Mouse (Mus musculus) stomach, postnatal 0 days (tissue): ENCODE results near the gene Atp6v1e1. TPM values are rescaled to one million over a fixed set of nuclear protein-coding genes. Genes with fewer than 3 reads are reported as not detected.
A peak's percentile ranks its signal among the peaks of the same experiment; 100 is the strongest.
"Not testable (repeated sequence)": the region's sequence is repeated elsewhere in the genome, so short reads cannot be mapped to it uniquely, and the experiment has no call there.

Experiments
- ATAC-seq: fragments of 200-750 bp; cut with Nextera tagmentation; 2 replicates; pipeline ENCODE4 v1.8.0; 2017; ENCODE audit not compliant: low FRiP score, low TSS enrichment
- DNase-seq: peaks from one replicate; pipeline ENCODE4 v3.0.0-alpha.2; 2016; ENCODE audit warnings: low spot score
- H3K27ac ChIP-seq: fragments of 300-500 bp; sonication (generic); replicated peaks from 2 replicates; pipeline ENCODE4 v1.5.1; 2014; ENCODE audit warnings: mild to moderate bottlenecking, control low read depth
- H3K27me3 ChIP-seq: fragments of 300-500 bp; sonication (generic); 2 replicates; pipeline ENCODE4 v1.6.1; 2014; ENCODE audit warnings: low read length; ENCODE audit not compliant: control insufficient read depth, insufficient read depth
- H3K36me3 ChIP-seq: fragments of 300-500 bp; sonication (generic); 2 replicates; pipeline ENCODE4 v1.6.1; 2014; ENCODE audit warnings: low read length, mixed read lengths; ENCODE audit not compliant: control insufficient read depth, insufficient read depth
- H3K4me1 ChIP-seq: fragments of 300-500 bp; sonication (generic); replicated peaks from 2 replicates; pipeline ENCODE4 v1.6.1; 2014; ENCODE audit warnings: antibody characterized with exemption; ENCODE audit not compliant: control insufficient read depth, insufficient read depth
- H3K4me2 ChIP-seq: fragments of 300-500 bp; sonication (generic); replicated peaks from 2 replicates; pipeline ENCODE4 v1.6.1; 2014; ENCODE audit warnings: low read depth, mild to moderate bottlenecking, control low read depth, moderate library complexity
- H3K4me3 ChIP-seq: fragments of 300-500 bp; sonication (generic); 2 replicates; pipeline ENCODE4 v1.5.1; 2014; ENCODE audit warnings: low read depth, low read length, control low read depth
- H3K9ac ChIP-seq: fragments of 300-500 bp; sonication (generic); 2 replicates; pipeline ENCODE4 v1.6.1; 2014; ENCODE audit warnings: mild to moderate bottlenecking, low read length, control low read depth, mixed read lengths
- H3K9me3 ChIP-seq: fragments of 300-500 bp; sonication (generic); 2 replicates; pipeline ENCODE4 v1.6.1; 2016; ENCODE audit warnings: low read length; ENCODE audit not compliant: control insufficient read depth
- CTCF ChIP-seq: IDR thresholded peaks from 2 replicates; pipeline ENCODE4 v1.5.1; 2016; ENCODE audit warnings: antibody characterized with exemption, low read depth, mild to moderate bottlenecking, moderate library complexity
- EP300 ChIP-seq: optimal IDR thresholded peaks from 2 replicates; pipeline ENCODE3; 2016; ENCODE audit warnings: antibody characterized with exemption
- WGBS: fragments of 180-500 bp; shearing (Covaris S2); extraction: QIAGEN DNeasy Blood & Tissue Kit; methylation state at CpG from one replicate; pipeline ENCODE4 v1.1.7; 2014; 5-methylcytosine and 5-hydroxymethylcytosine counted together
- polyA plus RNA-seq: library from polyadenylated mRNA; unstranded; fragments of >200 nt; fragmentation: Nextera tagmentation; extraction: Ambion mirVana; gene quantifications from 2 replicates; pipeline ENCODE4 v1.2.1, GENCODE M21; 2015

Atp6v1e1 gene
- polyA plus RNA-seq, 1 experiment from 2014 or later: 251 TPM

- Histone ChIP-seq H3K27me3 (no peaks in the 10 kb centered on the region), H3K9me3 (no peaks in the 10 kb centered on the region), H3K4me2 (no peak overlapping the region), H3K4me1 (no peaks in the 10 kb centered on the region), H3K9ac (no peak overlapping the region), H3K4me3 (no peak overlapping the region), H3K36me3 (peaks cover 11% of the 10 kb centered on the region), H3K27ac (no peak overlapping the region)
- TF ChIP-seq CTCF: no peak
- ATAC-seq (no peak), DNase-seq (no peak)
- 74% methylated on average over 10 of the region's 10 CpGs for WGBS
These were observed 31.8 kb upstream of the Atp6v1e1 start for GRCm38 (mm10) chr6:120854413-120854812.

- H3K27me3 ChIP-seq, H3K27ac ChIP-seq, H3K4me1 ChIP-seq, H3K9me3 ChIP-seq, H3K4me2 ChIP-seq, ATAC-seq, H3K4me3 ChIP-seq, DNase-seq, H3K9ac ChIP-seq: not testable (repeated sequence)
- H3K36me3 ChIP-seq: peaks cover 10% of the 10 kb centered on the region
These were observed 28.1 kb upstream of the Atp6v1e1 start for GRCm38 (mm10) chr6:120850720-120851119.

GRCm38 (mm10) chr6:120841754-120842153 is 19.2 kb upstream of the Atp6v1e1 start:
- Histone ChIP-seq H3K4me3 (no peak overlapping the region), H3K4me1 (no peaks in the 10 kb centered on the region), H3K4me2 (no peak overlapping the region), H3K9me3 (no peaks in the 10 kb centered on the region), H3K36me3 (no peaks in the 10 kb centered on the region), H3K27ac (no peak overlapping the region), H3K27me3 (no peaks in the 10 kb centered on the region), H3K9ac (no peak overlapping the region)
- TF ChIP-seq EP300: no peak
- TF ChIP-seq CTCF: no peak
- DNase-seq (no peak), ATAC-seq (no peak)
- WGBS: 88% methylated on average over 5 of the region's 5 CpGs

- H3K36me3 ChIP-seq: no peaks in the 10 kb centered on the region
- TF ChIP-seq EP300 (no peak), CTCF (no peak)
- H3K4me2 ChIP-seq: no peak overlapping the region
- H3K27ac ChIP-seq: no peak overlapping the region
- 90% methylated on average over 7 of the region's 7 CpGs for WGBS
- H3K9ac ChIP-seq: no peak overlapping the region
- DNase-seq (no peak), ATAC-seq (no peak)
- H3K27me3 ChIP-seq: no peaks in the 10 kb centered on the region
- no peak overlapping the region for H3K4me3 ChIP-seq
- H3K4me1 ChIP-seq: no peaks in the 10 kb centered on the region
- H3K9me3 ChIP-seq: no peaks in the 10 kb centered on the region
These were observed 17.7 kb upstream of the Atp6v1e1 start for GRCm38 (mm10) chr6:120840258-120840657.

GRCm38 (mm10) chr6:120837152-120837530 is 14.5 kb upstream of the Atp6v1e1 start:
- H3K4me2 ChIP-seq: peak overlapping the region; percentile 69
- peak overlapping the region; percentile 99 for H3K9ac ChIP-seq
- no peaks in the 10 kb centered on the region for H3K27me3 ChIP-seq
- TF ChIP-seq CTCF (no peak), EP300 (no peak)
- H3K36me3 ChIP-seq: no peaks in the 10 kb centered on the region
- peak overlapping the region; percentile 92 for H3K4me3 ChIP-seq
- H3K4me1 ChIP-seq: no peaks in the 10 kb centered on the region
- peak overlapping the region; percentile 97; the same call in 1 of the 2 replicates for H3K27ac ChIP-seq
- 43% methylated on average over 1 of the region's 1 CpGs for WGBS
- ATAC-seq (0 out of 2 replicates have a peak, but pooled peaks have one; percentile 23), DNase-seq (no peak)
- no peaks in the 10 kb centered on the region for H3K9me3 ChIP-seq

DNA sequence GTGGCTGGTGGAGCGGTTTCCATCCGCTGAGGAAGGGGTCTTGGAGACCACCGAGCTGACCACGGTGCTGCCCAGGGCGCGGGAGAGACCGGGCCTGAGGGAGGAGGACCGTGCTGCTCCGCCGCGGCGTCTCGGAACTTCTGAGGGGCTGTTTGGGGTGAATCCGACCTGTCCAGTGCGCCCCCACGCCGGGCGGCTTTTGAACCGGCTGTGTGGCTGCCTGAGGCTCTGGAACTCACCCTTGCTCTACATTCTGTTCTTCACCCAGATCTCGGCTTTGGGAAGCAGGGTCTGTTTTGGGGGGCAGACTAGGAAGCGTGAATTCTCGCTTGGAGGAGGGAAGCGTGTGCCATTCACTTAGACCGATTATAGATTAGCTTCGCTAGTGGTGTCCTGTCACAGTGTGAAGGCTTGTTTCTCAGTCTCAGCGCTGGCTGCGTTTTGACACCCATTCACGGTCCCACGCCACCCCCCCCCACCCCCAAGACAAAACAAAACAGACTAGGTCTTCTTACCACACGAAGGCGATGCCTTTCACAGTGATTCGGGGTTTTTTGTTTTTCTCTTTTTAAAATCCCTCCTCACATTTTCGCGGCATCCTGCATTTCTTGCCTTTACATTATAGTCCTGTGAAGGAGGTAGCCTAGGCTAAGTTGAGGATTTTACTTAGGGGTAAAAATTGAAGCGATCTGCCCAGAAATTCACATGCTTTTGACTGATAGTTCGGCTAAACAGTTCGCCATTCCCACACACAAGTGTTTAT is 14.0 kb upstream of the Atp6v1e1 start:
- DNase-seq: no peak
- peak; percentile 53 for ATAC-seq
- TF ChIP-seq CTCF: no peak
- no peak for TF ChIP-seq EP300
- peak overlapping the region; percentile 99 for H3K9ac ChIP-seq
- H3K4me3 ChIP-seq: peak overlapping the region; percentile 92
- H3K27me3 ChIP-seq: no peaks in the 10 kb centered on the region
- peak overlapping the region; percentile 97 for H3K27ac ChIP-seq
- H3K4me1 ChIP-seq: no peaks in the 10 kb centered on the region
- H3K9me3 ChIP-seq: no peaks in the 10 kb centered on the region
- H3K4me2 ChIP-seq: peak overlapping the region; percentile 69
- no peaks in the 10 kb centered on the region for H3K36me3 ChIP-seq
- WGBS: 2% methylated on average over 36 of the region's 37 CpGs
